Mouse (Mus musculus) left cerebral cortex, adult 6 months (tissue): ENCODE measurements around the gene Vmn1r39. TPM values are rescaled to one million over a fixed set of nuclear protein-coding genes. Genes with fewer than 3 reads are reported as not detected.

Experiments
- long read RNA-seq, 2 experiments: library from polyadenylated mRNA; unstranded; transcript quantifications; one replicate each; pipeline ENCODE4 v2.0.0; 2019 to 2020
- polyA plus RNA-seq: library from polyadenylated mRNA; unstranded; fragments of <200 nt; fragmentation: Nextera tagmentation; gene quantifications from 2 replicates; pipeline ENCODE4 v1.2.3, GENCODE M21; 2021

Gene Vmn1r39
- polyA plus RNA-seq: not detected in 2 replicates
- long read RNA-seq, experiment 1: 0 reads
- long read RNA-seq, experiment 2: 0 reads

DNA sequence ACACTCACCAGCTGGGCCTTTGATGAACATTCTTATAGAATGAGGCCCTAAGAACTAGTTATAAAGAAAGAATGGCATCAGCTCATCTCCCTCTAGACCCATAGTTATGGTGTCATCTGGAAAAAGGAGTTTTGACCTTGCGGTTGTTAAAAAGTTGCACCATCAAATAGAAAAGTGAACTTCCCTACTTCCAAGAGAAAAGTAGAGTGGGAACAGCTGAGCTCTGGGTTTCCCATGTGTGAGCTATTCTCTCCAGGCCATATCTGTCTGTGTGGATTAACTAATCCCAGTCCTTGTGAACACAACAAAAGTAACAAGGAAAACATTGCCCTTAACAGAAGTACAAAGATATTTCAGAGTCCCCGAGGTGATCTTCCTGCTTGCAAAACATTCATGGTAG is at the start of gene Vmn1r39:
Gene Vmn1r39 (minus strand): TSS at position 101 of the 400 bp plus-strand sequence.

DNA sequence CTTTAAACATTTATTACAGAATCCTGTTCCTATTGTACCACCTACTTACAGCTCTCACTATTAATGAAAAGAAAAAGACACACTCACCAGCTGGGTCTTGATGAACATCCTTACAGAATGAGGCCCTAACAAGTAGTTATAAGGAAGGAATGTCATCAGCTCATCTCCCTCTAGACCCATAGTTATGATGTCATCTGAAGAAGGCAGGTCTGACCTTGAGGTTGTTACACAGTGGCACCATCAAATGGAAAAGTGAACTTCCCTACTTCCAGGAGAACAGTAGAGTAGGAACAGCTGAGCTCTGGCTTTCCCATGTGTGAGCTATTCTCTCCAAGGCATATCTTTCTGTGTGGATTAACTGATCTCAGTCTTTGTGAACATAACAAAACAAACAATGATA is 27.9 kb downstream of the Vmn1r39 start, which contains the start of gene Vmn1r38:
Gene Vmn1r38 (minus strand): TSS at position 101 of the 400 bp plus-strand sequence.

Other genes starting within 250 kb of the Vmn1r39 start
- not detected in 2 replicates for gene Vmn1r33, start 192.3 kb downstream of the Vmn1r39 start, polyA plus RNA-seq
- not detected in 2 replicates for gene Vmn1r34, start 166.7 kb downstream of the Vmn1r39 start, polyA plus RNA-seq
- not detected in 2 replicates for gene Vmn1r35, start 124.7 kb downstream of the Vmn1r39 start, polyA plus RNA-seq
- not detected in 2 replicates for gene Vmn1r36, start 91.4 kb downstream of the Vmn1r39 start, polyA plus RNA-seq
- gene Vmn1r37, start 81.2 kb downstream of the Vmn1r39 start, polyA plus RNA-seq: not detected in 2 replicates
- gene Vmn1r38, start 28.0 kb downstream of the Vmn1r39 start, polyA plus RNA-seq: not detected in 2 replicates
- 64.9 and 67.1 TPM in 2 replicates for gene Gng12, start 85.8 kb upstream of the Vmn1r39 start, polyA plus RNA-seq
- 6.1 and 7.9 TPM in 2 replicates for gene Gadd45a, start 226.8 kb upstream of the Vmn1r39 start, polyA plus RNA-seq